Mouse (Mus musculus): ENCODE measurements at regions not wholly inside any gene's neighbourhood (a gene's known extent, or its start where the extent isn't known, plus 50 kb on each side); places are given as distances from the start of the nearest gene placed in this dataset.

GRCm38 (mm10) chr12:94334671-94335070 is 1357.4 kb upstream of the Flrt2 start:
- 86% methylated on average over 3 of the region's 3 CpGs for WGBS
- Histone ChIP-seq H3K4me1 (no peaks in the 10 kb centered on the region), H3K27ac (replicated peaks) (no peak overlapping the region), H3K9ac (no peak overlapping the region), H3K4me2 (replicated peaks) (no peak overlapping the region), H3K4me3 (replicated peaks) (no peak overlapping the region), H3K36me3 (no peaks in the 10 kb centered on the region), H3K9me3 (replicated peaks) (no peaks in the 10 kb centered on the region), H3K27me3 (no peaks in the 10 kb centered on the region)
- no peak for ATAC-seq (ENCODE audit: insufficient number of reproducible peaks, low FRiP score, low TSS enrichment, low read depth)

DNA sequence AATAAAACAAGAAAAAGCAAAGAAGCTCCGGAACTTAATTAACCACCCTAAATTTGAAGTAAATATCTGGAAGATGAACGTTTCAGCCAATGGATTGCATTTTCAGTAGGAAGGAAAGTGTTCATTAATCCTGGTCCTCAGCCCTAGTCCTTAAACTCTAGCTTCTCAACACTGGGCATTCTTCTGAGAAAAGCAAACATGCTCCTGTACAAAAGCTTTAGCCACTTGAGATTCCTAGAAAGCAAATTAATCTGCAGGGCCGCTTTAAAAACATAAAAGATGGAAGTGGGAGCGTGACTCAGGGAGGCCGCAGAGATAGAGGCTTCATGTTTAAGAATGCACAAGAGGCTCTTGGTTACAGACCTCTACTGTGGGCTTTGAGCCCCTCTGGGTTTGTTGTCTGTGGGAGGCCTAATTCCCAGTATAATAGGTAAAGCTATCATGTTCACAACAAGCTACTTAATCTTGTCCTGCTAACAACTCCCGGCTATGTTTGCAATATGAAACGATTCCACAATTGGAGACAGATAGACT is 1342.3 kb upstream of the Flrt2 start:
- no peak overlapping the region for H3K9ac ChIP-seq
- no peaks in the 10 kb centered on the region for H3K36me3 ChIP-seq
- no peak for ATAC-seq (ENCODE audit: insufficient number of reproducible peaks, low FRiP score, low TSS enrichment, low read depth)
- no peak overlapping the region for H3K4me3 ChIP-seq (replicated peaks)
- no peak overlapping the region for H3K4me2 ChIP-seq (replicated peaks)
- no peaks in the 10 kb centered on the region for H3K4me1 ChIP-seq
- no peaks in the 10 kb centered on the region for H3K27me3 ChIP-seq
- 48% methylated on average over 7 of the region's 7 CpGs for WGBS
- no peak overlapping the region for H3K27ac ChIP-seq (replicated peaks)
- H3K9me3 ChIP-seq (replicated peaks): no peaks in the 10 kb centered on the region

GRCm38 (mm10) chr12:94364269-94364668 is 1327.8 kb upstream of the Flrt2 start:
- no peak overlapping the region for H3K4me3 ChIP-seq (replicated peaks)
- H3K9me3 ChIP-seq (replicated peaks): no peaks in the 10 kb centered on the region
- H3K27me3 ChIP-seq: no peaks in the 10 kb centered on the region
- H3K36me3 ChIP-seq: no peaks in the 10 kb centered on the region
- H3K27ac ChIP-seq (replicated peaks): no peak overlapping the region
- 65% methylated on average over 6 of the region's 6 CpGs for WGBS
- ATAC-seq (ENCODE audit: insufficient number of reproducible peaks, low FRiP score, low TSS enrichment, low read depth): no peak
- H3K9ac ChIP-seq: no peak overlapping the region
- no peak overlapping the region for H3K4me2 ChIP-seq (replicated peaks)
- H3K4me1 ChIP-seq: no peaks in the 10 kb centered on the region

DNA sequence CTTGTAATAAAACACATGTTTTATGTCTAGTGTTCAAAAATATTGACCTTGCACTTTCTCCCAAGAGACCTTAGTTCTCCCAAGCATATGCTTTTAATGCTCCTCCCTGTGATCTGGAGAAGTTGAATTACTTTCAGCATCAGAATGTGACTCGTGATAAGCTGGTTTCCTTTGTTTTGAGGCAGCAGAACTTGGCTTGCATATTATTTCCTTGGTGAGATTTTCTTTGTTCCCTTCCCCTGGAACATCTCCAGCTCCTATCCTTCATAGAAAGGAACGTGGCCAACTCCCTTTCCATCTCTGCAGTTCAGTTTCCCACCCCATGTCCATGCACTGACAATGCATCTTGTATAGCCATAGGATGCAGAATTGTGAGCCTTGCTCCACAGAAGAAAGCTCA is 1292.0 kb upstream of the Flrt2 start:
- Histone ChIP-seq H3K27me3 (no peaks in the 10 kb centered on the region), H3K36me3 (no peaks in the 10 kb centered on the region), H3K9ac (no peak overlapping the region), H3K27ac (replicated peaks) (no peak overlapping the region), H3K4me1 (no peaks in the 10 kb centered on the region), H3K4me3 (replicated peaks) (no peak overlapping the region), H3K9me3 (replicated peaks) (no peaks in the 10 kb centered on the region), H3K4me2 (replicated peaks) (no peak overlapping the region)
- no peak for ATAC-seq (ENCODE audit: insufficient number of reproducible peaks, low FRiP score, low TSS enrichment, low read depth)
- WGBS: 38% methylated on average over 2 of the region's 2 CpGs

- Histone ChIP-seq H3K9me3 (replicated peaks) (no peaks in the 10 kb centered on the region), H3K4me3 (replicated peaks) (no peak overlapping the region), H3K9ac (no peak overlapping the region), H3K4me1 (no peaks in the 10 kb centered on the region), H3K27me3 (no peaks in the 10 kb centered on the region), H3K27ac (replicated peaks) (no peak overlapping the region), H3K4me2 (replicated peaks) (no peak overlapping the region), H3K36me3 (no peaks in the 10 kb centered on the region)
- no peak for ATAC-seq (ENCODE audit: insufficient number of reproducible peaks, low FRiP score, low TSS enrichment, low read depth)
- 56% methylated on average over 5 of the region's 5 CpGs for WGBS
These were observed 1271.1 kb upstream of the Flrt2 start for GRCm38 (mm10) chr12:94420918-94421317.

DNA sequence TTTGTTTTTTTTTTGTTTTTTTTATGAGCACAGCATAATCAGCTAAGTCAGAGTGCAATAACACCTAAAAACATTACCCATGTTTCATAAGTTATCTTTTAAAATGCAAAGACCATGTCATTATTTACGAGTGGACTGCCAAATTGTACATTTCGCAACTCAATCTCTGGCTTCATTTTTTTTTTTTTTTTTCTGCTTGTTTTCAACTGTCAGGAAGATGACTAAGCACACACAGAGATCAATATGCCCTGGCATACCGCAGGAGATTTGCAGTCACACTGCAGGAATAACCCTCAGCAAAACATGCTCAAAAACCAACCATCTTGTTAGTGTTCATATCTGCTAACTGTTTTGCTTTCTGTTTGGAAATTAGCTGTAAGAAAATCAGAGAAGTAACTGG is 1270.3 kb upstream of the Flrt2 start:
- Histone ChIP-seq H3K9ac (no peak overlapping the region), H3K27me3 (no peaks in the 10 kb centered on the region), H3K9me3 (replicated peaks) (no peaks in the 10 kb centered on the region), H3K27ac (replicated peaks) (no peak overlapping the region), H3K4me2 (replicated peaks) (no peak overlapping the region), H3K36me3 (no peaks in the 10 kb centered on the region), H3K4me1 (no peaks in the 10 kb centered on the region), H3K4me3 (replicated peaks) (no peak overlapping the region)
- 66% methylated on average over 3 of the region's 3 CpGs for WGBS
- no peak for ATAC-seq (ENCODE audit: insufficient number of reproducible peaks, low FRiP score, low TSS enrichment, low read depth)

DNA sequence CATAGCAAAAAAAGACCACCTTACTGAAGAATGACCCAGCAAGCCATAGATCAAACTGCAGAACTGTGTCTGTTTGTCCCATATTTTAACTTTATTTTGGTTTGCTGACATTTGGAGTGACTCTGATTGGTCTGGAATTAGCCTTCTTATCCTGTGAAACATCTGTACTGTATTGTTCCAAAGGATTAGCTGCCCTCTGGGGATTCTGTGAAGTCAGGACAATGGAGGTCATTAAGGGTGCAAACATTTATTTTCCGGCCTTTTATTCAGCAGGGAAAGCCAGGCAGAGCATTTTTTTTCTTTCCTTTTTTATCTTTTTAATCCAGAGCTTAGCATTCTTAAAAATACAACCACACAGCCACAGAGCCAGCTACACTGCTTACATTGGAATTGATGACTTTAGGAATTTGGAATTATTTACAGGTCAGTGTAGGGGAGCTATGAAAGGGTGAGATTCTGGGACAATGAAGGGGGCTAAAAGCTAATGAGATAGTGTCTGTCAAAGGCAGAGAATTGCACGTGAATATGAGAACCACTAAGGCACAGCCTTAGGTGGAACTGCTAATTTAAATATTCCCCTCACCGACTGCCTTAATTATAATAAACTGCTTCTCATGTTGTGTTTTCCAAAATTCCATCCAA is 1267.6 kb upstream of the Flrt2 start:
- Histone ChIP-seq H3K9me3 (replicated peaks) (no peaks in the 10 kb centered on the region), H3K4me1 (no peaks in the 10 kb centered on the region), H3K27ac (replicated peaks) (no peak overlapping the region), H3K4me3 (replicated peaks) (no peak overlapping the region), H3K4me2 (replicated peaks) (no peak overlapping the region), H3K27me3 (no peaks in the 10 kb centered on the region), H3K9ac (no peak overlapping the region), H3K36me3 (no peaks in the 10 kb centered on the region)
- WGBS: 20% methylated on average over 3 of the region's 3 CpGs
- ATAC-seq (ENCODE audit: insufficient number of reproducible peaks, low FRiP score, low TSS enrichment, low read depth): no peak

GRCm38 (mm10) chr12:94449517-94449916 is 1242.5 kb upstream of the Flrt2 start:
- WGBS: 90% methylated on average over 1 of the region's 1 CpGs
- no peaks in the 10 kb centered on the region for H3K36me3 ChIP-seq
- H3K9me3 ChIP-seq (replicated peaks): no peaks in the 10 kb centered on the region
- no peak for ATAC-seq (ENCODE audit: insufficient number of reproducible peaks, low FRiP score, low TSS enrichment, low read depth)
- no peak overlapping the region for H3K4me3 ChIP-seq (replicated peaks)
- H3K4me2 ChIP-seq (replicated peaks): no peak overlapping the region
- no peak overlapping the region for H3K27ac ChIP-seq (replicated peaks)
- no peaks in the 10 kb centered on the region for H3K4me1 ChIP-seq
- no peaks in the 10 kb centered on the region for H3K27me3 ChIP-seq
- no peak overlapping the region for H3K9ac ChIP-seq

DNA sequence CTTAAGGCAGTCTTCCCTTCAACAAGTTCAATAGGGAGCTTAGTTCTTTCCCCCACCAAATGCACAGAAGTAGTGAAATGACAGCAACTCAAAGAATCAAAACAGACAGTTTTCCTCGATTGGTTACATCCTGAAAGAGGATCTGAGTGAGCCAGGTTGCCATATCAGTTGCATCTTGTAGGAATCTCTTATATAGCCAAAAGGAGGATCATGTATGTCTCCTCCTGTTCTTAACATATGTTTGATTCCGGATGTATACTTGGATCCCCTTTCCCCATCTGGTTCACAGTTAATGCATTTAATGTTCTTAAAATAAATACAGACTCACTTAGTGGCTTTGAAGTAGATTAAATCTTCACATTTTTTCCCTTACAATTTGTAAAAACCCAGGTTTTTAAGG is 1224.0 kb upstream of the Flrt2 start:
- no peak for ATAC-seq (ENCODE audit: insufficient number of reproducible peaks, low FRiP score, low TSS enrichment, low read depth)
- Histone ChIP-seq H3K9me3 (replicated peaks) (no peaks in the 10 kb centered on the region), H3K9ac (no peak overlapping the region), H3K4me3 (replicated peaks) (no peak overlapping the region), H3K4me1 (no peaks in the 10 kb centered on the region), H3K4me2 (replicated peaks) (no peak overlapping the region), H3K27ac (replicated peaks) (no peak overlapping the region), H3K36me3 (no peaks in the 10 kb centered on the region), H3K27me3 (no peaks in the 10 kb centered on the region)
- 19% methylated on average over 2 of the region's 2 CpGs for WGBS

DNA sequence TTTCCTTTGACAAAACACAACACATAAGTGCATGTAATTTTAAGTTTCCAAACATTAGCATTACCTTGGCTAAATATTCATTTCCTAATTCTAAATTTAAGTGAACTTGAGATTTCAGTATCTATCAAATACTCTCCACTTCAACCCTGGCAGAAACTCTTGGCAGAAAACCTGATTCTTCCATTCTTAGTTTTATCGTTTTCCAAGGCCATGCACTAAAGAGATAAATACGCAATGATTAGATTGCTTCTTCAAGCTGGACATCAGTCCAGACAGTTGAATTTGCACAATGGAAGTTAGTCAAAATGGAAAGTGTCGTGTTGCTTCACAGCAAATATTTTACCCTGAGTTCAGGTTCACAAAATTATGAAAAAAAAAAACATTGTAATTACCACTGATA is 1223.4 kb upstream of the Flrt2 start:
- Histone ChIP-seq H3K27ac (replicated peaks) (no peak overlapping the region), H3K9me3 (replicated peaks) (no peaks in the 10 kb centered on the region), H3K36me3 (no peaks in the 10 kb centered on the region), H3K4me1 (no peaks in the 10 kb centered on the region), H3K27me3 (no peaks in the 10 kb centered on the region), H3K4me2 (replicated peaks) (no peak overlapping the region), H3K4me3 (replicated peaks) (no peak overlapping the region), H3K9ac (no peak overlapping the region)
- WGBS: 77% methylated on average over 3 of the region's 3 CpGs
- no peak for ATAC-seq (ENCODE audit: insufficient number of reproducible peaks, low FRiP score, low TSS enrichment, low read depth)

GRCm38 (mm10) chr12:94469850-94470249 is 1222.2 kb upstream of the Flrt2 start:
- Histone ChIP-seq H3K4me2 (replicated peaks) (no peak overlapping the region), H3K4me3 (replicated peaks) (no peak overlapping the region), H3K36me3 (no peaks in the 10 kb centered on the region), H3K4me1 (no peaks in the 10 kb centered on the region), H3K27me3 (no peaks in the 10 kb centered on the region), H3K9ac (no peak overlapping the region), H3K9me3 (replicated peaks) (no peaks in the 10 kb centered on the region), H3K27ac (replicated peaks) (no peak overlapping the region)
- 36% methylated on average over 2 of the region's 2 CpGs for WGBS
- ATAC-seq (ENCODE audit: insufficient number of reproducible peaks, low FRiP score, low TSS enrichment, low read depth): no peak

- Histone ChIP-seq H3K9ac (no peak overlapping the region), H3K4me1 (no peaks in the 10 kb centered on the region), H3K27me3 (no peaks in the 10 kb centered on the region), H3K4me2 (replicated peaks) (no peak overlapping the region), H3K27ac (replicated peaks) (no peak overlapping the region), H3K9me3 (replicated peaks) (no peaks in the 10 kb centered on the region), H3K36me3 (no peaks in the 10 kb centered on the region), H3K4me3 (replicated peaks) (no peak overlapping the region)
- ATAC-seq (ENCODE audit: insufficient number of reproducible peaks, low FRiP score, low TSS enrichment, low read depth): no peak
- WGBS: 40% methylated on average over 1 of the region's 1 CpGs
These were observed 1221.0 kb upstream of the Flrt2 start for GRCm38 (mm10) chr12:94470981-94471380.
